Mouse (Mus musculus) frontal cortex, adult 2 months (tissue): ENCODE measurements at regions not wholly inside any gene's neighbourhood (a gene's known extent, or its start where the extent isn't known, plus 50 kb on each side); places are given as distances from the start of the nearest gene placed in this dataset.
A peak's percentile ranks its signal among the peaks of the same experiment; 100 is the strongest.
"Not testable (repeated sequence)": the region's sequence is repeated elsewhere in the genome, so short reads cannot be mapped to it uniquely, and the experiment has no call there.

ENCODE experiments used
- DNase-seq, 2 experiments: peaks; one replicate each; pipeline ENCODE4 v3.0.0; 2022; ENCODE audit warnings: low spot score in 1 of 2; ENCODE audit errors: extremely low spot score in 1 of 2

DNA sequence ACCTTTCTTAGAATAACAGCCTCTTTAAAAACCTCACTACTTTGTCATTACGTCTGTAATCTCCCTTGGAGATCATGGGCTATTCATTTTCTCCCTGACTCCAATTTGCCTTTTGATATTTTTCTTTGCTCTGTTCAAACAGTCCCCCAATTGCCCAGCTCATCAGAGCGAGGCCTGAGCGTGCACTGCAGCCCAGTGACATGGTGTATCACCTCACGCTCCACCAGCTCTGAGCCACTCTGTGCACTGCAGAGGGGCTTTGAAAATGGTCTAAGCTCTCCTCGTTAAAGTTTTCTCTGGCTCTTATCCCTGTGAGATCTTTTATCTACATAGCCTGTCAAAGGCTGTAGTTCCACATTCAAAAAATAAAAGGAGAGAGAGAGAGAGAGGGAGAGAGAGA is 152.1 kb downstream of the Srek1 start:
- DNase-seq, result no peak

DNA sequence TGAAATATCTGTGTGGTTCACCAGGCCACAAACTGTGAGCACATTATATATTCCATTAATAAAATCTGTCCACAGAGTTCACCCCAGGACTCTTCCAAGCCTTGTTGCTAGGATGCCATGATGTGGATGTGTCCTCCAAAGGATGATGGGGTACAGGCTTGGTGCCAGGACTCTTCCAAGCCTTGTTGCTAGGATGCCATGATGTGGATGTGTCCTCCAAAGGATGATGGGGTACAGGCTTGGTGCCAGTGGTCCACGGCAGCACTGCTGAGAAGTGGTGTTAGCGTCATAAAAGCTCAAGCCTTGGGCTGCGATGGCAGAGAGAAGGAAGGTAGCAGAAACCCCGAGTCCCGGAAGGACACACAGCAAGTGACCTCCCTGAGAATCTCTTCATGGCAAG is 153.4 kb downstream of the Srek1 start:
- DNase-seq, result not testable (repeated sequence)

DNA sequence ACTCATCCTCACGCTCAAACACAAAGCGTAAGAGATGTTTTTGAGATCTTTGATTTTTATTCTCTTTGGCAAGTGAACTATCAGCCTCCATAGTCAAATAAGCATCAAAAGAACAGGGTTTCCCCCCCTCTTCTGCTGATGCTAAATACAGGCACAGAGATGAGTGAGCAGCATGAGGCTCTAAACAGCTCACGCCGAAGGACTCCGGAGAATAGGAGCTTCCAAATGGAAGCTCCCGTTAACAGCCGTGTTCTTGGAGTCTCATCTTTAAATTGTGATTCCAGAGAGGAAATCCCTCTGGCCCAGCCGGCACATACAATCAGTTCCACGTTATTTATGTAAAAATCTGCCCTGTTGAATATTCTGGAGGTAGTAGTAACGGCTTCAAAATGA is 161.1 kb downstream of the Srek1 start:
- peak in 1 of 2 experiments; percentile 11 for DNase-seq

- peak in 1 of 2 experiments; percentile 17 for DNase-seq
Measured at GRCm38 (mm10) chr13:103612720-103613332, 161.6 kb downstream of the Srek1 start.

- peak in 1 of 2 experiments; percentile 12 for DNase-seq
Measured at GRCm38 (mm10) chr13:103602302-103602701, 172.1 kb downstream of the Srek1 start.

- DNase-seq, result no peak
Measured at GRCm38 (mm10) chr13:103592371-103592770, 182.0 kb downstream of the Srek1 start.

GRCm38 (mm10) chr13:103591874-103592273 is 182.5 kb downstream of the Srek1 start:
- no peak for DNase-seq

DNA sequence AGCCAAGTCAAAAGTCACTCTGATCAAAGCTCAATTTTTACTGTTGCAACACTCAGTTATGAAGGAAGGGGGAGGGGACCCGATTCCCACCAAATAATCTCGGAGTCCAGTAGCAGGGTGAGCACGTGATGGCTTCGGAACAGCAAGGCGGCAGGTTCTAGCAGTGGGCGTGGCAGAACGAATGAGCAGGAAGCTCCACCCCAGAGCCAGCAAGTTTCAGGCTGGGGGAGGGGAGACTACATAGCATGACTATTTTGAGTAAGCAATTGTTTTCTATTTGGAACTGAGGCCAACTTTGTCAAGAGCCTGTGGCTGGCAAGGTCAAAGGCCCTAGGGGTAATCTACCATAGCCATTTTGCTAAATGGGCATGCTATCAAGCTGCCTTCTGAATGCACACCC is 183.0 kb downstream of the Srek1 start:
- DNase-seq, result not testable (repeated sequence)

GRCm38 (mm10) chr13:103589646-103590045 is 184.8 kb downstream of the Srek1 start:
- no peak for DNase-seq

DNA sequence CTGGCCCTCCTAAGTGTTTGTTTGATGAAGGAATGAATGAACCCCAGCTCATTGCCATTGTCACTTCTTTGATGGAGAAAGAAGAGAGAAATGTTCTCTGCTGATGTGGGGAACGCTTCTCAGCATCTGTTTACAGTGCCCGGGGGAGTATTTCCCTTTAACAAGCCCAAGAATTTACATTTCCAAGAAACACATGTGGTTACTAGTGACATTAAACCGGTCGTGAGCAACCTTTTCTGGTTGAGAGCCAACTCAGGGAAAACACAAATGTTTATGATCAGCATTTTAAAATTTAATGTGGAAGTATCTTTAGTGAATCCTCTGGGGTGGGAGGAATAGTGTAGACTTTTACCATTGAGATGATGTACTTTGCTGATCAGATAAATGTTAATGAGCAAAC is 197.6 kb downstream of the Srek1 start:
- no peak for DNase-seq

DNA sequence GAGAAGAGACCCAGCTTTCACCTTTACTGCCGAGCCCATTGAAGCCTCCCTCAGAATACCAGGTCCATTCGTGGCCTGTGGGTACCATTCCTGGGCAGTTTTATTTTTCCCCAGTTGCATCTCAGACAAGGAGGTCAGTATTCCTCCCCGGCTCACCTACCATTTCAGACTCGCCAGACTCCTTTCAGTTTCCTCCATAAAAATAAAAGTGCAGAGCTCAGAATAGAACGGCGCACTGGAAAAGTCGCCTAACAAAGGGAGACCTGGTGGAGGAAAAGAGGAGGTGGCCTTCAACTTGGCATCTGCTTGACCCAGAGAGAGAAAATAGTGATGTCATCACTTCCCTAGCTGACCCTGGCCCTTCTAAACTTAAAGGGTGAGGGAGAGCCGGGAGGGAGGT is 209.7 kb downstream of the Srek1 start:
- DNase-seq, result no peak

DNA sequence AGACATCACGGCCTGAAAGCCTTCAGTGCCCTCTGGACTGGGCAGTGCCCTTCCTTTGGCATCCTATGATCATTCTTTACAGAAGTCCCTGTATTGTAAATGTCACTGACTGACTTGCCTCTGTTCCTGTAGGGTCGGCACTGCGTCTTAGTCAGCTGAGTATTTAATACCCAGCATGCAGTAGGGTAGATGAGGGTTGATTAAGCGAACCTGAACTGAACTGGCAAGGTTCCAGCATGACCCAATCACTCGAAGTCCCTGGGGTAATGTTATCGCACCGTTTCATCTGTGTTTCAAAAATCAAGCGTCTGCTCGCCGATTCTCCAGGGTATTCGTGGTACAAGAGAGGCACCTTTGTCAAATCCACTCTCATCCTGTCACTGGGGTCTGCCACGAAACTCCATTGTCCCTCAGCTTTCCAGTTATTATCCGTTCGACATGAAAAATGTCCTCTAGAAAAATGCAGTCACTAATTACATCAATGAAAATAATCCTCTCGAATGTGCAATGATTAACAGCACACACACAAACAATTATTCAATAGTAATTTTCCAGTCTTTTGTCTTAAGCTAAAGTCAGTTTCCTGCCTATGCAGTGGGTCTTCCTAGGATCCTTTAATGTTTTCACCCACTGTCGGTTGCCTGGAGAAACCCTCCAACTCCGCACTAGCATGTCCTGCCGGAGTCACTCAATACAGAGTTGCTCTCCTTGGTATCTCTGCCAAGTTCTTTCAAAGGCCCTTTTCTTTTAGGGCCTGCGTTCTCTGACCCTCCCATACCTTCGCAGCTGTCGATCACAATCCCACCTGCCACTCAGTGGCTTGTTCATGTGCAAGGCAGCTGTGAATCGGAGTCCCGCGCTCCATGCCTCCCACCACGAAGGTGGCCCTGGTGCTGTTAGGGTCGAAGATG is 212.4 kb downstream of the Srek1 start:
- no peak for DNase-seq

- no peak for DNase-seq
Measured at GRCm38 (mm10) chr13:103558915-103559314, 215.5 kb downstream of the Srek1 start.

GRCm38 (mm10) chr13:103539577-103539976 is 205.3 kb upstream of the Mast4 start:
- DNase-seq, result no peak

- DNase-seq, result no peak
Measured at GRCm38 (mm10) chr13:103513825-103514224, 179.5 kb upstream of the Mast4 start.

DNA sequence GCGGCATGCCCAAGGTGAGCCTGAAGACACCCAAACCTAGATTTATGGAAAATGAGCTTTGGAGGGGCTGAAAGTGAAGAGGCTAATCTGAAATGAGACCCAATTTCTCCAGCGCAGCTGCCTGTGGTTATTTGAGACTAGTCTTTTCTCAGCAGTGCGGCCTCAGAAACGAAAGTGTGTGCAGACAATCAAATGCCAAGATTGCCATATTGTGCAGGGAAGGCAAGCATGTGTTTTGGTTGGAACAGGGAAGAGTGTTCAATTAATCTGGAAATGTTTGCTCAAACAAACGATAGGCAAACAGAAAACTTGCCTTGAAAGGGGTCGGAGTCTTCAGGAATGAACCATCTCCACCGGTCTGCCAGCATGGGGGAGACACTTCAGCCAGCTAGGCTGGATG is 178.2 kb upstream of the Mast4 start:
- no peak for DNase-seq

- DNase-seq, result no peak
Measured at GRCm38 (mm10) chr13:103504987-103505386, 170.7 kb upstream of the Mast4 start.

DNA sequence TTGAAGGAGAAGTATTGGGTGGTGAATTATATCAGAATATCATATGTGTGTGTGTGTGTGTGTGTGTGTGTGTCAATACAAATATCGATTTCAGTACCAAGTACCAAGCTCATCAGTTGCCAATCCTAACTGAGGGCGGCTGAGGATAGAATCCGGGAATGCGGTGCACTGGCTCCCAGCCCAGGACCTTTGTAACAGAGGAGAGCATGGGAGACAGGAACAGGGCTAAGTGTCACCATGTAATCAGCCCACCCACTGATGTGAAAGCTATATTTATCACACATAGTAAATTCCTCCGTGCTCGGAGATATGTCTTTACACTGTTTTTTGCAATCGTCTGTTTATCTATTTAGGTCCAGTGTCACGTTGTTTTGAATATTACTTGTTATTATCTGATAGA is 165.1 kb upstream of the Mast4 start:
- DNase-seq, result no peak

DNA sequence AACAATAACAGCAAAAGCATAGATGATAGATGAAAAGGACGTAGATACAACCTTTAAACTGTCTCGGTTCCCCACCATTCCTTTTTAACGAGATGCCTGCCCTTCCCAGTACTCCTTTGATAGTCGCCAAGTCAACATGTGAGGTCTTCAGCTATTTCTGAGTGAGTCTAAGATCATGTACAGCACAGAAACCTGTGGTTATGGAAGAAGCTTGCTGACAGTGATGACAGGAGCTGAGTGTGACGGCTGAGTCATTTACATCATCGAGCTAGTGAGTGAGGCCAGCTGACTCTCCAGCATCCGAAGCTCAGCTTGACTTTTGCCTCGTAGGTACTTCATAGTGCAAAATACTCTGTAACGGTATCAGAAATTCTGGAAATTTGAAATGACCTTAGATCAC is 160.1 kb upstream of the Mast4 start:
- no peak for DNase-seq

- no peak for DNase-seq
Measured at GRCm38 (mm10) chr13:103493567-103493966, 159.3 kb upstream of the Mast4 start.

DNA sequence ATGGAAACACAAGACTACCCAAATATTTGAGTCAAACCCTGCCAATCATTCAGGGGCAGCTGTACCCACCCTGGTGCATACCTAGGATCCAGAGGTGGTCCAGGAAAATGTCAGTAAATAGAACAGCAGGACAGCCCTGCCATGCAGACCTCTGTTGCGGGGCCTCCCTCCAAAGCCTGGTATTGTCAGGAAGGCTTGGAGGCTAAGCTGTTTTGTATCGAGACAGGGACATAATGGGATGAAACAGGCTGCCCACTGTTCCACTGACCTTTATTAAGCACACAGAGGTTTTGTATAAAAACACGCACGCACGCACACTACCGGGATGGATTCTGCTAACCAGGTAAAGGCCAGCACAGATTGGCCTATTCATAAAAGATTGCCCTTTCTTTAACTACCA is 155.8 kb upstream of the Mast4 start:
- DNase-seq, result no peak

DNA sequence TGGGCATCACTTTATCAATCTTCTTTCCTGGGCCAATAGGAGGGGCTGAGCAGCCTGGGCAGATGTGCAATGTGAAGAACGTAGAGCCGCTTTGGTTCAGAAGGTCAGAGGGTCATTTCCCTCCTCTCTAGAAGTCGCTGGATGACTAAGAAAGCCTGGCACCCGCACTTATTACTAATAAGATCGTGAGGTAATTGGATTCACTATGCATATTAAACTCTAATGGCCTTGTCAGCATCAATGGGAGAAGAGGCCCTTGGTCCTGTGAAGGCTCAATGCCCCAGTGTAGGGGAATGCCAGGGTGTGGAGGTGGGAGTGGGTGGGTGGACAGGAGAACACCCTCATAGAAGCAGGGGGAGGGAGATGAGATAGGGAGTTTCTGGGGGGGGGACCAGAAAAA is 149.8 kb upstream of the Mast4 start:
- DNase-seq, result no peak
